Mouse (Mus musculus) brain, embryonic 14.5 days (tissue): Measurements from ENCODE around the gene Sp2.

Source experiments
- CTCF ChIP-seq: fragments of 200-500 bp; IDR thresholded peaks from 2 replicates; pipeline ENCODE4 v1.5.1; 2012; ENCODE audit warnings: inconsistent platforms, mild to moderate bottlenecking, moderate library complexity, borderline replicate concordance; ENCODE audit not compliant: insufficient read depth, insufficient read length; ENCODE audit errors: extremely low read depth
- POLR2A ChIP-seq: fragments of 200-500 bp; IDR thresholded peaks from 2 replicates; pipeline ENCODE4 v1.6.1; 2012; ENCODE audit warnings: mild to moderate bottlenecking, inconsistent platforms, borderline replicate concordance; ENCODE audit not compliant: poor library complexity, insufficient read depth, insufficient read length, severe bottlenecking; ENCODE audit errors: extremely low read depth

DNA sequence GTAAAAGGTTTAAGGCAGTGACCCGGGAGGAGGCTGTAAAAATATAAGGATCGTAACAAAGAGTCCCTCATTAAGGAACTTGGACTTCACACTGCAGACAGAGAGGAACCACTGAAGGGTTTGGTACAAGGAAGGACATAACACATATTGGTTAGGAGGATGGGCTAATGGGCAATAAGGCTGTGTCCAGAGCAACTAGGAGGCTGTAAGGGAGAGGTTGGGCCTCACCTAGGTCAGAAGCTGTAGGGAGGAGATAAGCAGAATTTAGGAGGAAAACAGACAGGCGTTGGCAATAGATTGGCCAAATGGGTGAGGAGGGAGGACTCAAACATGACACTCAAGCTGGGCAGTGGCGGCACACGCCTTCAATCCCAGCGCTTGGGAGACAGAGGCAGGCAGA is 65.3 kb downstream of the Sp2 start:
- TF ChIP-seq POLR2A = no peak
- no peak for TF ChIP-seq CTCF
